Mouse (Mus musculus): ENCODE data around the gene Fabp6. TPM values are rescaled to one million over a fixed set of nuclear protein-coding genes. Genes with fewer than 3 reads are reported as not detected.

Gene Fabp6
- polyA plus RNA-seq, 1 experiment from 2014 or later: not detected

- H3K4me1 ChIP-seq (replicated peaks): peaks cover 83% of the 10 kb centered on the region
- no peaks in the 10 kb centered on the region for H3K27me3 ChIP-seq (replicated peaks)
- WGBS: 24% methylated on average over 8 of the region's 8 CpGs
- no peaks in the 10 kb centered on the region for H3K9me3 ChIP-seq (replicated peaks)
- H3K4me3 ChIP-seq: no peak overlapping the region
- H3K36me3 ChIP-seq: peaks cover 9% of the 10 kb centered on the region; the same call in 1 of the 2 replicates
- no peak overlapping the region for H3K4me2 ChIP-seq
- no peak for ATAC-seq (ENCODE audit: insufficient number of reproducible peaks, low FRiP score)
- H3K9ac ChIP-seq: peak overlapping the region; percentile 21
- peak overlapping the region; percentile 87 for H3K27ac ChIP-seq (ENCODE audit: poor library complexity, severe bottlenecking)
Observed at GRCm38 (mm10) chr11:43565852-43566251, 35.5 kb downstream of the Fabp6 start.

GRCm38 (mm10) chr11:43565414-43565813, 35.9 kb downstream of the Fabp6 start:
- H3K4me3 ChIP-seq: no peak overlapping the region
- ATAC-seq (ENCODE audit: insufficient number of reproducible peaks, low FRiP score): no peak
- H3K9ac ChIP-seq: peak overlapping the region; percentile 21; the same call in 1 of the 2 replicates
- no peaks in the 10 kb centered on the region for H3K27me3 ChIP-seq (replicated peaks)
- WGBS: 50% methylated on average over 2 of the region's 2 CpGs
- H3K27ac ChIP-seq (ENCODE audit: poor library complexity, severe bottlenecking): peak overlapping the region; percentile 87; the same call in 1 of the 2 replicates
- H3K4me1 ChIP-seq (replicated peaks): peaks cover 83% of the 10 kb centered on the region
- H3K9me3 ChIP-seq (replicated peaks): no peaks in the 10 kb centered on the region
- peaks cover 9% of the 10 kb centered on the region; the same call in 1 of the 2 replicates for H3K36me3 ChIP-seq
- no peak overlapping the region for H3K4me2 ChIP-seq

- no peak overlapping the region for H3K4me2 ChIP-seq
- H3K27me3 ChIP-seq (replicated peaks): no peaks in the 10 kb centered on the region
- ATAC-seq (ENCODE audit: insufficient number of reproducible peaks, low FRiP score): 0 out of 2 replicates have a peak, but pooled peaks have one; percentile 24
- 58% methylated on average over 10 of the region's 10 CpGs for WGBS
- H3K27ac ChIP-seq (ENCODE audit: poor library complexity, severe bottlenecking): peak overlapping the region; percentile 48
- H3K9ac ChIP-seq: no peak overlapping the region
- H3K36me3 ChIP-seq: peaks cover 12% of the 10 kb centered on the region
- peaks cover 83% of the 10 kb centered on the region for H3K4me1 ChIP-seq (replicated peaks)
- H3K9me3 ChIP-seq (replicated peaks): no peaks in the 10 kb centered on the region
- no peak overlapping the region for H3K4me3 ChIP-seq
Observed at GRCm38 (mm10) chr11:43563654-43564244, 37.6 kb downstream of the Fabp6 start.

GRCm38 (mm10) chr11:43559515-43560292, 41.6 kb downstream of the Fabp6 start:
- ATAC-seq (ENCODE audit: insufficient number of reproducible peaks, low FRiP score): no peak
- Histone ChIP-seq H3K4me1 (replicated peaks) (peaks cover 53% of the 10 kb centered on the region), H3K27me3 (replicated peaks) (no peaks in the 10 kb centered on the region), H3K27ac (ENCODE audit: poor library complexity, severe bottlenecking) (peak overlapping the region; percentile 73), H3K4me3 (no peak overlapping the region), H3K4me2 (peak overlapping the region; percentile 6; the same call in 1 of the 2 replicates), H3K9ac (peak overlapping the region; percentile 8; the same call in 1 of the 2 replicates), H3K36me3 (peaks cover 36% of the 10 kb centered on the region), H3K9me3 (replicated peaks) (no peaks in the 10 kb centered on the region)
- WGBS: 5% methylated on average over 6 of the region's 6 CpGs

GRCm38 (mm10) chr11:43556538-43556937, 44.8 kb downstream of the Fabp6 start:
- Histone ChIP-seq H3K27me3 (replicated peaks) (no peaks in the 10 kb centered on the region), H3K4me3 (no peak overlapping the region), H3K9ac (no peak overlapping the region), H3K4me2 (no peak overlapping the region), H3K9me3 (replicated peaks) (no peaks in the 10 kb centered on the region), H3K36me3 (peaks cover 30% of the 10 kb centered on the region), H3K27ac (ENCODE audit: poor library complexity, severe bottlenecking) (no peak overlapping the region), H3K4me1 (replicated peaks) (peaks cover 51% of the 10 kb centered on the region)
- WGBS: 79% methylated on average over 11 of the region's 11 CpGs
- ATAC-seq (ENCODE audit: insufficient number of reproducible peaks, low FRiP score): no peak

DNA sequence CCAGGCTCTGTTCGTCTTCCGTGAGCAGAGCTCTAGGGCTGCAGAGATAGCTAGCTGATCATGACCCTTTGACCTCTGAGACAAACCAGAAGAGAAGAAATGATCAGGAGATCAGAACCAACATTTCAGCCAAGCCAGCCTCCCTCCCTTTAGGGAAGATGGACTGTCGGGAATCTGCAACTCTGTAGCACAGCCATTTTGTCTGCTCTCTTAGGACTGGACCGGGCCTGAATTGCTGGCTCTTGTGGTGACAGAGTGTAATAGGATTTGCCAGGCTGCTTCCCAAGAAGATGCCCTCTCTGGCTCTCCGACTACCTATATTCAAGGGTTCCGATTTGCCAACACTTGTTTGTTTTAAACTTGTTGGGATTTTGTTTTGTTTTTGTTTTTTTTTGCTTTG, 48.7 kb downstream of the Fabp6 start:
- Histone ChIP-seq H3K9ac (no peak overlapping the region), H3K4me2 (no peak overlapping the region), H3K36me3 (peaks cover 13% of the 10 kb centered on the region), H3K9me3 (replicated peaks) (no peaks in the 10 kb centered on the region), H3K27me3 (replicated peaks) (no peaks in the 10 kb centered on the region), H3K4me1 (replicated peaks) (peaks cover 62% of the 10 kb centered on the region), H3K4me3 (no peak overlapping the region), H3K27ac (ENCODE audit: poor library complexity, severe bottlenecking) (no peak overlapping the region)
- whole genome bisulfite sequencing: 54% methylated on average over 6 of the region's 6 CpGs
- ATAC-seq (ENCODE audit: insufficient number of reproducible peaks, low FRiP score): no peak

DNA sequence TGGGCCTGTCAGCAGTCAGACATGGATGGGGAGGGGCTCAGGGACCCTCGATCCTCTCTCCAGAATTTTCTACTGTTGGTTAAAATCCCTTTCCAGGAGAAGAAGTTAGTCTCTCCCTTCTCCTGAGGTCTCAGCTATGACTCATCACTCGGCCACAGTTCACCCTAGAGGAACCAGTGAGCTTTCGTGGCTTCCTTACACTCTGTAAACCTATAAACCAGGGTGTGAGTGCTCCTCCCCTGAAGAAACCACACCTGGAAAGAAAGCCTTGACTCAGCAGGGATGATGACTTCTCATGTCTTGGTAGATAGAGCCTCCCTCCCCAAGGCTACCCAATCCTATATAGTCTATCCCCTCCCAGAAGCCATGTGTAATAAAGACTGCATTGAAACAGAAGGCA, 49.6 kb downstream of the Fabp6 start:
- Histone ChIP-seq H3K9me3 (replicated peaks) (no peaks in the 10 kb centered on the region), H3K36me3 (peaks cover 5% of the 10 kb centered on the region), H3K27ac (ENCODE audit: poor library complexity, severe bottlenecking) (no peak overlapping the region), H3K27me3 (replicated peaks) (no peaks in the 10 kb centered on the region), H3K4me2 (no peak overlapping the region), H3K4me3 (no peak overlapping the region), H3K9ac (no peak overlapping the region), H3K4me1 (replicated peaks) (peaks cover 67% of the 10 kb centered on the region)
- ATAC-seq (ENCODE audit: insufficient number of reproducible peaks, low FRiP score): no peak
- WGBS: 85% methylated on average over 3 of the region's 3 CpGs

DNA sequence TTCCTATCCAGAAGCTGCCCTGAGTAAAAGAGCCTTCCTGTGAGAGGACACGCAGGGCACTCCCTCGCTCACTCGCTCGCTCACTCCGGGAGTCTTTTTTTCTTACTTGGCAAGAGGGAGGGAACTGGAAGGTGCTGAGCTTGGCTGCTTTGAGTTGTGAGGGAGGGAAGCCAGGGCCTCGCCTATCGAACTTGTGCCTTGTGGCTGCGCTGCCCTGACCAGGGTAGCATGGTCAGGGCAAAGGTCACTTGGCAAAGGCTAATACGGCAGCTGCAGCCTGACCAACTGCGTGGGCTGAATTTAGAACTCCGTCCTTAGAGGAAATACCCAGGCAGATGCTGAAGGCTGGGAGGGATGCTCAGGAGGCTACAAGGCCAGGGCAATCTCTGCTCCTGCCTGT, 51.6 kb downstream of the Fabp6 start:
- H3K27ac ChIP-seq (ENCODE audit: poor library complexity, severe bottlenecking): peak overlapping the region; percentile 97
- ATAC-seq (ENCODE audit: insufficient number of reproducible peaks, low FRiP score): no peak
- no peaks in the 10 kb centered on the region for H3K36me3 ChIP-seq
- no peaks in the 10 kb centered on the region for H3K27me3 ChIP-seq (replicated peaks)
- H3K4me2 ChIP-seq: 0 out of 2 replicates have a peak overlapping the region, but pooled peaks have one; percentile 40
- H3K9me3 ChIP-seq (replicated peaks): no peaks in the 10 kb centered on the region
- peak overlapping the region; percentile 55; the same call in 1 of the 2 replicates for H3K9ac ChIP-seq
- peaks cover 81% of the 10 kb centered on the region for H3K4me1 ChIP-seq (replicated peaks)
- no peak overlapping the region for H3K4me3 ChIP-seq
- 28% methylated on average over 11 of the region's 11 CpGs for WGBS

- Histone ChIP-seq H3K4me3 (no peak overlapping the region), H3K27ac (ENCODE audit: poor library complexity, severe bottlenecking) (peak overlapping the region; percentile 97), H3K27me3 (replicated peaks) (no peaks in the 10 kb centered on the region), H3K36me3 (no peaks in the 10 kb centered on the region), H3K4me2 (peak overlapping the region; percentile 40), H3K9ac (peak overlapping the region; percentile 21), H3K9me3 (replicated peaks) (no peaks in the 10 kb centered on the region), H3K4me1 (replicated peaks) (peaks cover 81% of the 10 kb centered on the region)
- WGBS: 19% methylated on average over 12 of the region's 12 CpGs
- ATAC-seq (ENCODE audit: insufficient number of reproducible peaks, low FRiP score): peak; percentile 63
Observed at GRCm38 (mm10) chr11:43548657-43549435, 52.5 kb downstream of the Fabp6 start.

GRCm38 (mm10) chr11:43548148-43548547, 53.2 kb downstream of the Fabp6 start:
- H3K9ac ChIP-seq: 0 out of 2 replicates have a peak overlapping the region, but pooled peaks have one; percentile 1
- H3K4me2 ChIP-seq: peak overlapping the region; percentile 40
- H3K4me1 ChIP-seq (replicated peaks): peaks cover 88% of the 10 kb centered on the region
- H3K27me3 ChIP-seq (replicated peaks): no peaks in the 10 kb centered on the region
- H3K27ac ChIP-seq (ENCODE audit: poor library complexity, severe bottlenecking): peak overlapping the region; percentile 97
- no peaks in the 10 kb centered on the region for H3K9me3 ChIP-seq (replicated peaks)
- H3K36me3 ChIP-seq: 0 out of 2 replicates have a peak, but pooled peaks cover 2% of the 10 kb centered on the region
- no peak overlapping the region for H3K4me3 ChIP-seq
- 7% methylated on average over 7 of the region's 7 CpGs for WGBS
- peak; percentile 73 for ATAC-seq (ENCODE audit: insufficient number of reproducible peaks, low FRiP score)

DNA sequence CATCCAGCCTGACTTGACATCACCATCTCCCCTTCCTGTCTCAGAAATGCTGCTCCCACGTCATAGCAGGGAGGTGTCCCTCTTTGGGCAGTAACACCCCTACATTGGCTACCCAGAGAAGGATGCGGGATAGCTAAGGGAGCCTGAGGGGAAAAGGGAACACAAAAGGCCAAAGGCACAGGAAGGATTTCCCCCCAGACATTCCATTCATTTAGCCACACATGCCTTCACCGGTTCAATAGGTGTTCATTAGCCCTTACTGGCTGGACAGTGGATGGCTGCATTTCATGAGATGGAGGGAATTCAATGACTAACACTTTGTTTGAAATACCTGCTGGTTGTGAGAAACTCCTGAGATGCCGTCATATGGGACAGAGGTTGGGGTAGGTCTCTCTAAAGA, 54.7 kb downstream of the Fabp6 start:
- Histone ChIP-seq H3K4me2 (no peak overlapping the region), H3K9me3 (replicated peaks) (no peaks in the 10 kb centered on the region), H3K4me1 (replicated peaks) (peaks cover 87% of the 10 kb centered on the region), H3K4me3 (no peak overlapping the region), H3K27me3 (replicated peaks) (no peaks in the 10 kb centered on the region), H3K36me3 (0 out of 2 replicates have a peak, but pooled peaks cover 2% of the 10 kb centered on the region), H3K27ac (ENCODE audit: poor library complexity, severe bottlenecking) (peak overlapping the region; percentile 34; the same call in 1 of the 2 replicates), H3K9ac (no peak overlapping the region)
- WGBS: 70% methylated on average over 4 of the region's 4 CpGs
- ATAC-seq (ENCODE audit: insufficient number of reproducible peaks, low FRiP score): no peak

Measured in heart, embryonic 12.5 days (tissue).